Mouse (Mus musculus): ENCODE measurements at regions not wholly inside any gene's neighbourhood (a gene's known extent, or its start where the extent isn't known, plus 50 kb on each side); places are given as distances from the start of the nearest gene placed in this dataset.

DNA sequence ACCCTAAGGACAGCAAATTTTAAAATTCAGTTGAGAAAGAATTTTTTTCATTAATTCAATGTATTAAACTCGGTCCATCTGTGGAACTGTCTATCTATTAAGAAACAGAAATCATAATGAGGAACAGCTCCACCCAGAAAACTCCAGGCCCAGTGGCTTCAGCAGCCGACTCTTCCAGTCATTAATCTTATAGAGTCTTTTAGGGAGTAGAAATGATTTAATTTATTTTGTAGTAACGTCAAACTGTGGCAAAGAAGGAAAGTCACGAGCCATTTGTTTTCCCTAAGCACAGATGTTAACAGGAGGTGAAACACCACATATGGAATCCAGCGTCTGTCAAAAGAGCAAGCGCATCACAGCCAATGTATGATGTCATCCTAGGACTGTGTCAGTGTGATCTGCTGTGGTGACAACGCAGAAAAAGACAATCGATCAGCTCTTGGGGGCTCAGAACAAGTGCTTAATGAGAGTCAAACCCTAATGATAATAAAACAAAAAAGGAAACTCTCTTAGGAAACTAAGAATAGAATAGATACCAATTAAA, 119.9 kb upstream of the Irf2bp2 start:
- Histone ChIP-seq H3K79me2 (ENCODE audit: control insufficient read depth, insufficient read depth, low read length, poor library complexity) (no peaks in the 10 kb centered on the region), H3K9ac (ENCODE audit: control insufficient read depth, low read depth, low read length, poor library complexity, severe bottlenecking) (no peak overlapping the region), H3K4me1 (ENCODE audit: control insufficient read depth in 1 of 2, insufficient read depth in 2 of 2, low read length in 2 of 2) (no peaks in the 10 kb centered on the region), H3K4me3 (ENCODE audit: control insufficient read depth in 1 of 2, insufficient read depth in 1 of 2, low read depth in 2 of 2, low read length in 2 of 2) (no peak overlapping the region), H3K27ac (ENCODE audit: control insufficient read depth, low read depth, low read length) (no peak overlapping the region), H3K27me3 (ENCODE audit: control insufficient read depth in 1 of 2, insufficient read depth in 2 of 2, low read length in 2 of 2) (peaks cover 0 to 2% of the 10 kb centered on the region in 2 experiments; a peak in 2 of 4 replicates), H3K9me3 (replicated peaks; ENCODE audit: insufficient read depth, low read length) (no peaks in the 10 kb centered on the region), H3K36me3 (ENCODE audit: control insufficient read depth in 1 of 2, insufficient read depth in 2 of 2, low read length in 2 of 2) (no peaks in the 10 kb centered on the region)
- no peak for DNase-seq (ENCODE audit: low read depth, low spot score)
- TF ChIP-seq ZC3H11A (IDR thresholded peaks at IDR 0.05; ENCODE audit: low read depth, low read length) (no peak), MAFK (IDR thresholded peaks at IDR 0.05; ENCODE audit: borderline replicate concordance, low read depth, low read length) (no peak), ZKSCAN1 (IDR thresholded peaks at IDR 0.05; ENCODE audit: low read depth, low read length) (no peak), MYC (IDR thresholded peaks at IDR 0.05; ENCODE audit: low read depth, low read length) (no peak), MYB (IDR thresholded peaks at IDR 0.05; ENCODE audit: low read depth, low read length) (no peak), NELFE (IDR thresholded peaks at IDR 0.05; ENCODE audit: low read depth, low read length) (no peak), USF2 (IDR thresholded peaks at IDR 0.05; ENCODE audit: borderline replicate concordance in 1 of 2, insufficient read depth in 1 of 2, low read depth in 1 of 2, low read length in 2 of 2) (no peak), MAZ (IDR thresholded peaks at IDR 0.05; ENCODE audit: low read depth, low read length) (no peak), CHD1 (IDR thresholded peaks at IDR 0.05; ENCODE audit: low read depth, low read length) (no peak), ZMIZ1 (IDR thresholded peaks at IDR 0.05; ENCODE audit: low read depth, low read length) (no peak), ZNF384 (IDR thresholded peaks at IDR 0.05; ENCODE audit: low read depth, low read length) (no peak), TBP (IDR thresholded peaks at IDR 0.05; ENCODE audit: low read depth, low read length) (no peak), GABPA (IDR thresholded peaks at IDR 0.05; ENCODE audit: low read depth, low read length) (no peak), CHD2 (IDR thresholded peaks at IDR 0.05; ENCODE audit: low read length) (no peak), EP300 (IDR thresholded peaks at IDR 0.05; ENCODE audit: low read depth in 1 of 2, low read length in 2 of 2) (no peak)

DNA sequence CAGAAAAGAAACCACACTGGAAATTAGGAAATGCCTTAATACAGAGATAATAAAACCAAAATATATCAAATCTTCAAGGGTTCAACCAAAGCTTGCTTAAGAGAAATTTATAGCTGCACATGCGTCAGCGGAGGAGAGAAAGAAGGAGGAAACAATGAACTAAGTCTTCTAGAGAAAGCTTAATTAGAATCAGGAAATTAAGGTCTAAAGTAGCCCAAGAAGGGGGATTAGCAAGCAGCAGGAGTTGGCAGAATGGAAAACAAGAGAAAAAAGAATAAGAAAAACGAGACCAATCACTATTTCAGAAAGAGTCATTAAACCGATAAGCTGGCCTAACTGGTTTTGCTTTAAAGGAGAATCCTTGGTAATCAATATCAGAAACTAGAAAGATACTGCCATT, 119.4 kb upstream of the Irf2bp2 start:
- peaks cover 0 to 2% of the 10 kb centered on the region in 2 experiments; a peak in 2 of 4 replicates for H3K27me3 ChIP-seq (ENCODE audit: control insufficient read depth in 1 of 2, insufficient read depth in 2 of 2, low read length in 2 of 2)
- H3K79me2 ChIP-seq (ENCODE audit: control insufficient read depth, insufficient read depth, low read length, poor library complexity): no peaks in the 10 kb centered on the region
- H3K4me3 ChIP-seq (ENCODE audit: control insufficient read depth in 1 of 2, insufficient read depth in 1 of 2, low read depth in 2 of 2, low read length in 2 of 2): no peak overlapping the region
- no peaks in the 10 kb centered on the region for H3K9me3 ChIP-seq (replicated peaks; ENCODE audit: insufficient read depth, low read length)
- H3K9ac ChIP-seq (ENCODE audit: control insufficient read depth, low read depth, low read length, poor library complexity, severe bottlenecking): no peak overlapping the region
- no peak for TF ChIP-seq SIN3A (IDR thresholded peaks at IDR 0.05; ENCODE audit: low read length)
- TF ChIP-seq POLR2AphosphoS5 (IDR thresholded peaks at IDR 0.05; ENCODE audit: borderline replicate concordance, low read depth, low read length): no peak
- no peak for TF ChIP-seq POLR2A (IDR thresholded peaks at IDR 0.05; ENCODE audit: control insufficient read depth in 1 of 2, insufficient read depth in 1 of 2, low read depth in 1 of 2, low read length in 2 of 2, poor library complexity in 1 of 2)
- TF ChIP-seq TAL1 (IDR thresholded peaks at IDR 0.05; ENCODE audit: low read length): no peak
- no peak for TF ChIP-seq TCF12 (IDR thresholded peaks at IDR 0.05; ENCODE audit: low read depth, low read length)
- TF ChIP-seq ZNF384 (IDR thresholded peaks at IDR 0.05; ENCODE audit: low read depth, low read length): no peak
- TF ChIP-seq TBP (IDR thresholded peaks at IDR 0.05; ENCODE audit: low read depth, low read length): no peak
- no peak for TF ChIP-seq MYB (IDR thresholded peaks at IDR 0.05; ENCODE audit: low read depth, low read length)
- no peak for TF ChIP-seq CHD2 (IDR thresholded peaks at IDR 0.05; ENCODE audit: low read length)
- no peaks in the 10 kb centered on the region for H3K4me1 ChIP-seq (ENCODE audit: control insufficient read depth in 1 of 2, insufficient read depth in 2 of 2, low read length in 2 of 2)
- H3K27ac ChIP-seq (ENCODE audit: control insufficient read depth, low read depth, low read length): no peak overlapping the region
- DNase-seq (ENCODE audit: low read depth, low spot score): no peak
- no peaks in the 10 kb centered on the region for H3K36me3 ChIP-seq (ENCODE audit: control insufficient read depth in 1 of 2, insufficient read depth in 2 of 2, low read length in 2 of 2)
